Mouse (Mus musculus): ENCODE results near the gene Rhox3f.
"Not testable (repeated sequence)": the region's sequence is repeated elsewhere in the genome, so short reads cannot be mapped to it uniquely, and the experiment has no call there.

Gene Rhox3f

DNA sequence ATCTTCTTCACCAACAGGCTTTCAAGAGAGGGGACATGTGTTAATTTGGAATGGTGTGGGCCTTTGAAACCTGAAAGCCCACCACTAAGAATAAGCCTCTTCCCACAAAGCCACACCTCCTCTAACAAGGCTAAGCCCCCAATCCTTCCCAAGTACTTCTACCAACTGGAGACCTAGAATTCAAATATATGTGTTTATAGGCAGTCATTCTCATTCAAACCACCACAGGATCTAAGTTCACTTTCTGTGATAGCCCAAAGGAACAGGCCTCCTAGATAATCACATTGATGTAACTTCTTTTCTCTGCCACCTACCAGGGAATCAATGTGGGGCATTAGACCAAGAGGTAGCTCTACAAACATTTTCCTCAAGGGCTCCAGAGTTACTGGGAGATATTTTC is at the start of gene Rhox3f:
Gene Rhox3f (plus strand): TSS at position 301 of the 400 bp plus-strand sequence.
- in situ Hi-C loops (cut with MboI, MseI): loop anchor here (25.0 kb wide), 1 partner anchor 232 kb away; the partner anchor contains the start of gene Rhox5

DNA sequence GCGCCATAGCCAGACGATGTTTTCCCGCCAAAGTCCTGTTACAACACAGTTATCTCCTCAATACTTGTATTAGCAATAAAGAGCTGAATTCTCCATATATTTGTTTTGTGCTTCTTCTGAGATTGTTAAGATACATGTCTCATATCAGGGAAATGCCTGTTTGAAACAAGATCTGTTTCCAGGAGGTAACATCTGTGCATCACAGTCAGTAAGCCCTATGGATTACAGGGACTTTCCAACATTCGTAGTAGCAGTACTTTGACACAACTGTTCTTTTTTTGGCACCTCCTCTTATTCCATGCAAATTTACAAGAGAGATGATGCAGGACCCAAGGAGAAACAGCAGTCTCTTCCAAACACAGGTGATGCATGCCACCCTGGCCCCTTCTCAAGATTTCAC is 39.1 kb upstream of the Rhox3f start, which contains the start of gene Rhox3e:
Gene Rhox3e (plus strand): TSS at position 301 of the 400 bp plus-strand sequence.
- in situ Hi-C loops (cut with MboI, MseI): loop anchor here (5.0 kb wide), 2 partner anchors 36 to 289 kb away; no protein-coding TSS in a partner anchor

DNA sequence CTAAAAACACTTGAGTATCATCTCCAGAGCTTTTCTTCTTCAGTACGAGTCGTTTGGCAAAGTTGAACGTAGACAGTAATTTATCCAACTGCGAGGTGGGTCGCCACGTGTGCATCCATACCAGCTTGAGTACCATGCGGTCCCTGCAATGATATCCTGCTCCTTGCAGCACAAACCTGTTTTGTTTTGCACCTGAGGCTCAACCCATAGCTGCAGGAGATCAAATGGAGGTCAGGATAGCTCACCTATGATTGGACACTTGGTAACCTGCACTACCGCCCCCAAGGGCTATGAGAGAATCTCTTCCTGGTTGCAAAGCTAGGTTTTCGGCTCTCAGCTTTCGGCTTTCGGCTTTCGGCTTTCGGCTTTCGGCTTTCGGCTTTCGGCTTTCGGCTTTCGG is 23.7 kb upstream of the Rhox3f start, which contains the start of gene Rhox4e:
Gene Rhox4e (plus strand): TSS at position 301 of the 400 bp plus-strand sequence.
- in situ Hi-C loops (cut with MboI, MseI): not testable (repeated sequence)

DNA sequence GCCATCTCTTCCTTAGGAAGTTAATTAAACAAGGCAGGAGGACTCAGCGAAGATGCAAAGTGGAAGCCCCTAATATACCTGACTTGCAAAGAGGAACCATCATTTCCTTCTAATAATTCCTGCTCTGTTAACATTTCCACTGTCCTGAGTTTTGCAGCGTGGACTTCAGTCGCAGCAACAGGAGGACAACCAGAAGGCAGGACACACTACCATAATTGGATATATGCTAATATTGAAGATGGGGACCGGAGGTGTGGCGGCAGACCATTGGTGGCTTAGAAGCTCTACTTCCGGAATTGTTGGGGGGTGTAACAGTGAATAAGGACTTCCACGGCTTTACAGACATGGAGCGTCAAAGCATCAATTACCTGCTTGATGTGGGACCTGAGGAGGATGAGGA is 9.7 kb upstream of the Rhox3f start, which contains the start of gene Rhox2f:
Gene Rhox2f (plus strand): TSS at position 301 of the 400 bp plus-strand sequence.
- in situ Hi-C loops (cut with MboI, MseI): loop anchor here (5.0 kb wide), 1 partner anchor 119 kb away; the partner anchor contains the start of gene Rhox2c

DNA sequence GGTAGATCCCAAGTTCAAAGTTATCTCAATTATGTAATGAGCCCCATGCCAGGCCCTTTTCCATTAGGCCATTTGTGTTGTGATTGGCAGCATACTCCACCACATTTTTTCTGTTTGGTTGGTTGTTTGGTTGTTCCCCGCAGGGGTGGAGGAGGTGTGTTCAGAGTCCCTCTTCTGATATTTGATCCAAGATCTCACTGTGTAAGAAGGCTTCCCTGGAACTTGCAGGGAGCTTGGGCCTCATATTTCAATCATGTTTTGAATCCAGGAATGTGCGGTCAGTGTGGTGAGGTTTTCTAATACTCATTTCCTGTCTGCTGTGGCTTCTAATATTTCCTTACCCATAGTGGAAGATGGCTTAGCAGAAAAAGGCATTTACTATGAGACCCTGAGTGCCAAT is 8.2 kb upstream of the Rhox3f start:
- in situ Hi-C loops (cut with MboI, MseI): loop anchor here (5.0 kb wide), 1 partner anchor 120 kb away; the partner anchor contains the start of gene Rhox2c

DNA sequence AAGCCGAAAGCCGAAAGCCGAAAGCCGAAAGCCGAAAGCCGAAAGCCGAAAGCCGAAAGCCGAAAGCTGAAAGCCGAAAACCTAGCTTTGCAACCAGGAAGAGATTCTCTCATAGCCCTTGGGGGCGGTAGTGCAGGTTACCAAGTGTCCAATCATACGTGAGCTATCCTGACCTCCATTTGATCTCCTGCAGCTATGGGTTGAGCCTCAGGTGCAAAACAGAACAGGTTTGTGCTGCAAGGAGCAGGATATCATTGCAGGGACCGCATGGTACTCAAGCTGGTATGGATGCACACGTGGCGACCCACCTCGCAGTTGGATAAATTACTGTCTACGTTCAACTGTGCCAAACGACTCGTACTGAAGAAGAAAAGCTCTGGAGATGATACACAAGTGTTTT is 26.8 kb downstream of the Rhox3f start, which contains the start of gene Rhox4f:
Gene Rhox4f (minus strand): TSS at position 101 of the 400 bp plus-strand sequence.
- in situ Hi-C loops (cut with MboI, MseI): not testable (repeated sequence)

DNA sequence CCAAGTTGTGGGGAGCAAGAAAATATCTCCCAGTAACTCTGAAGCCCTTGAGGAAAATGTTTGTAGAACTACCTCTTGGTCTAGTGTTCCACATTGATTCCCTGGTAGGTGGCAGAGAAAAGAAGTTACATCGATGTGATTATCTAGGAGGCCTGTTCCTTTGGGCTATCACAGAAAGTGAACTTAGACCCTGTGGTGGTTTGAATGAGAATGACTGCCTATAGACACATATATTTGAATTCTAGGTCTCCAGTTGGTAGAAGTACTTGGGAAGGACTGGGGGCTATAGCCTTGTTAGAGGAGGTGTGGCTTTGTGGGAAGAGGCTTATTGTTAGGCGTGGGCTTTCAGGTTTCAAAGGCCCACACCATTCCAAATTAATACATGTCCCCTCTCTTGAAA is 47.7 kb downstream of the Rhox3f start, which contains the start of gene Rhox3g:
Gene Rhox3g (minus strand): TSS at position 101 of the 400 bp plus-strand sequence.
- in situ Hi-C loops (cut with MboI, MseI): not testable (repeated sequence)

Data from T-helper 1 cell (primary cell).